Mouse (Mus musculus): Measurements from ENCODE around the gene Zfp526. TPM values are rescaled to one million over a fixed set of nuclear protein-coding genes. Genes with fewer than 3 reads are reported as not detected.
A peak's percentile ranks its signal among the peaks of the same experiment; 100 is the strongest.

Zfp526 gene
- polyA plus RNA-seq, 1 experiment from 2014 or later = 3.5 TPM

DNA sequence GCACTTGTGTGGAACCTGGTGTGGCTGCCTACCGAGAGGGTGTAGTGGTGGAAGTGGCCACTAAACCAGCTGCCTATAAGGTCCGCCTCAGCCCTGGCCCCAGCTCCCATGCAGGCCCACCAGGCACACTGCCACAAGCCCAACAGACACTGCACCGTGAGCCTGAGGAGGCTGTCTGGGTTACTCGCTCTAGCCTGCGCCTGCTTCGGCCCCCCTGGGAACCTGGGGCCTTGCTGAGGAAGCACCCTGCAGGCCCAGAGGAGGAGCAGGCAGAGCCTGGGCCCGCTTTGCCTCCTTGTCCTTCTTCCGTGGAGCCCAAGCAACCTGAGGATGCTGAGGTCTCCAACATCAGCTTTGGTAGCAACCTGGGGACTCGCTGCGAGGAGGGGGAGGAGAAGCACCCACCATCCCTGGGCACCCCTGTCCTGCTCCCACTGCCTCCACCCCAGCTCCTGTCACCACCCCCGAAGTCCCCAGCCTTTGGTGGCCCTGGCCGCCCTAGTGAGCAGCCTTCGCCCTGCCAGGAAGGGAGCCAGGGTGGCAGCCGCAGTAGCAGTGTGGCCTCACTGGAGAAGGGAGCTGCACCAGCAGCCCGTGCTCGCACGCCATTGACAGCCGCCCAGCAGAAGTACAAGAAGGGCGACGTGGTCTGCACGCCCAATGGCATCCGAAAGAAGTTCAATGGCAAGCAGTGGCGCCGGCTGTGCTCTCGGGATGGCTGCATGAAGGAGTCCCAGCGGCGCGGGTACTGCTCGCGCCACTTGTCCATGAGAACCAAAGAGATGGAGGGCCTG is 50.6 kb downstream of the Zfp526 start:
- peak; percentile 51 for DNase-seq (ENCODE audit: low spot score)

DNA sequence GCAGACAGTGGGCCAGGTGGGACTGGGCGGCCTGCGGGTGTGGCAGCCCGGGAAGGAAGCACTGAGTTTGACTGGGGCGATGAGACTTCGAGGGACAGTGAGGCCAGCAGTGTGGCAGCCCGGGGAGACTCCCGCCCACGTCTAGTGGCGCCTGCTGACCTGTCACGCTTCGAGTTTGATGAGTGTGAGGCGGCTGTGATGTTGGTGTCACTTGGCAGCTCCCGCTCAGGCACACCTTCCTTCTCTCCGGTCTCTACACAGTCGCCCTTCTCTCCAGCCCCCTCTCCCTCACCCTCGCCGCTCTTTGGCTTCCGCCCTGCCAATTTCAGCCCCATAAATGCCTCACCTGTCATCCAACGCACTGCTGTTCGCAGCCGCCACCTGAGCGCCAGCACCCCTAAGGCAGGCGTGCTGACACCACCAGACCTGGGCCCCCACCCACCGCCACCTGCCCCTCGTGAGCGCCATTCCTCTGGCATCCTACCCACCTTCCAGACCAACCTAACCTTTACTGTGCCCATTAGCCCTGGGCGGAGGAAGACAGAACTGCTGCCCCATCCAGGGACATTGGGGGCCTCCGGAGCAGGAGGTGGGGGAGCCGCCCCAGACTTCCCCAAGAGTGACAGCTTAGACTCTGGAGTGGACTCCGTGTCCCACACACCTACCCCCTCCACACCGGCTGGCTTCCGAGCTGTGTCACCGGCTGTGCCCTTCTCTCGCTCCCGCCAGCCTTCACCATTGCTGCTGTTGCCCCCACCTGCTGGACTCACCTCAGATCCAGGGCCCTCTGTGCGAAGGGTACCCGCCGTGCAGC is 51.4 kb downstream of the Zfp526 start:
- H3K4me2 ChIP-seq (ENCODE audit: low read depth, low read length, severe bottlenecking) = no peak overlapping the region
- DNase-seq (ENCODE audit: low spot score) (peak; percentile 47), ATAC-seq (replicated peaks; ENCODE audit: low FRiP score) (no peak)
- WGBS = 91% methylated on average over 37 of the region's 38 CpGs
- H3K9ac ChIP-seq (ENCODE audit: low read length) = no peak overlapping the region
- H3K27me3 ChIP-seq (ENCODE audit: control insufficient read depth, insufficient read depth, low read length) = no peaks in the 10 kb centered on the region
- H3K36me3 ChIP-seq (ENCODE audit: control insufficient read depth, insufficient read depth, low read length) = no peaks in the 10 kb centered on the region; the same call in 1 of the 2 replicates
- no peak overlapping the region for H3K4me3 ChIP-seq (ENCODE audit: low read depth, low read length)
- no peaks in the 10 kb centered on the region for H3K9me3 ChIP-seq (ENCODE audit: control insufficient read depth, low read length)
- peaks cover 12% of the 10 kb centered on the region; the same call in 1 of the 2 replicates for H3K4me1 ChIP-seq (replicated peaks; ENCODE audit: control insufficient read depth, insufficient read depth, low read length)
- no peak overlapping the region for H3K27ac ChIP-seq (ENCODE audit: low read depth, low read length)

More for the DNA sequence above, 50.6 kb downstream of the Zfp526 start:
- no peak overlapping the region for H3K4me3 ChIP-seq (ENCODE audit: low read depth, low read length)
- peaks cover 10% of the 10 kb centered on the region; the same call in 1 of the 2 replicates for H3K4me1 ChIP-seq (replicated peaks; ENCODE audit: control insufficient read depth, insufficient read depth, low read length)
- no peaks in the 10 kb centered on the region for H3K27me3 ChIP-seq (ENCODE audit: control insufficient read depth, insufficient read depth, low read length)
- H3K9me3 ChIP-seq (ENCODE audit: control insufficient read depth, low read length) = no peaks in the 10 kb centered on the region
- ATAC-seq (replicated peaks; ENCODE audit: low FRiP score) = no peak
- no peak overlapping the region for H3K27ac ChIP-seq (ENCODE audit: low read depth, low read length)
- no peak overlapping the region for H3K4me2 ChIP-seq (ENCODE audit: low read depth, low read length, severe bottlenecking)
- WGBS = 91% methylated on average over 30 of the region's 30 CpGs
- H3K9ac ChIP-seq (ENCODE audit: low read length) = no peak overlapping the region
- H3K36me3 ChIP-seq (ENCODE audit: control insufficient read depth, insufficient read depth, low read length) = no peaks in the 10 kb centered on the region; the same call in 1 of the 2 replicates

DNA sequence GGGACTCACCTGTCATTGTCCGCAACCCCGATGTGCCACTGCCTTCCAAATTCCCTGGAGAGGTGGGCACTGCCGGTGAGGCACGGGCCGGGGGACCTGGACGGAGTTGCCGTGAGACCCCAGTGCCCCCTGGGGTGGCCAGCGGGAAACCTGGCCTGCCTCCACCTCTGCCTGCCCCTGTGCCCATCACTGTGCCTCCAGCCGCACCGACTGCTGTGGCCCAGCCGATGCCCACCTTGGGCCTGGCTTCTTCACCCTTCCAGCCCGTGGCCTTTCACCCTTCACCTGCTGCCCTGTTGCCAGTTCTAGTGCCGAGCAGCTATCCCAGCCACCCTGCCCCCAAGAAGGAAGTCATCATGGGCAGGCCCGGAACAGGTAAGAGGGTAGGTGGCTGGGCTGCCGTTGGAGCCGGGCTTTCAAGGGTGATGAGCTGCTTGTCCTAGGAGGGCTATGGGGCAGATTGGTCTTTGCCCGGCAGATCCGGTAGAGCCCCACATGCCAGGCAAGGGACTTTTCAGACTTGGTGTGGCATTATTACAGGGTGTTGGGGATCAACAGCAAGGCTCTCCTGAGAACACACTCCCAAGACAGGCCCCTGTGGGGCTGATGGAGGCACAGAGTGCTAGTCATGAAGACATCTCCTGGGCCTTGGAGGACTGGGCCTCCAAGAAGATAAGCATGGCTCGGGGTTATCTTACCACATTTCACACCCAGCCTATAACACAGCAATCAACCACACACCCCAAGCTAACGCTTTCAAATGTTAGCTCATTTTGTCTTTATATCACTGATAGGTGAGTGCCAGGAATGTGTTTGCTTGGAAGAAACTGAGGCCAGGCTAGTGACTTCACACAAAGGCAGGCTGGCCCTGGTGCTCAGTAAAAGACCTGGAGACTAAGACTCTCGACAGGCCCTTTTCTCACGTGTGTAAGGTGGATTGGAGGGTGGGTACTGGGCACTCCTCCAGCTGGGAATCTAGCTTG is 52.3 kb downstream of the Zfp526 start:
- 93% methylated on average over 22 of the region's 22 CpGs for WGBS
- Histone ChIP-seq H3K4me1 (replicated peaks; ENCODE audit: control insufficient read depth, insufficient read depth, low read length) (peaks cover 16% of the 10 kb centered on the region), H3K27me3 (ENCODE audit: control insufficient read depth, insufficient read depth, low read length) (no peaks in the 10 kb centered on the region), H3K4me3 (ENCODE audit: low read depth, low read length) (no peak overlapping the region), H3K4me2 (ENCODE audit: low read depth, low read length, severe bottlenecking) (no peak overlapping the region), H3K9me3 (ENCODE audit: control insufficient read depth, low read length) (no peaks in the 10 kb centered on the region), H3K9ac (ENCODE audit: low read length) (no peak overlapping the region; the same call in 1 of the 2 replicates), H3K27ac (ENCODE audit: low read depth, low read length) (no peak overlapping the region), H3K36me3 (ENCODE audit: control insufficient read depth, insufficient read depth, low read length) (no peaks in the 10 kb centered on the region; the same call in 1 of the 2 replicates)
- no peak for ATAC-seq (replicated peaks; ENCODE audit: low FRiP score)
- DNase-seq (ENCODE audit: low spot score) = peak; percentile 53

DNA sequence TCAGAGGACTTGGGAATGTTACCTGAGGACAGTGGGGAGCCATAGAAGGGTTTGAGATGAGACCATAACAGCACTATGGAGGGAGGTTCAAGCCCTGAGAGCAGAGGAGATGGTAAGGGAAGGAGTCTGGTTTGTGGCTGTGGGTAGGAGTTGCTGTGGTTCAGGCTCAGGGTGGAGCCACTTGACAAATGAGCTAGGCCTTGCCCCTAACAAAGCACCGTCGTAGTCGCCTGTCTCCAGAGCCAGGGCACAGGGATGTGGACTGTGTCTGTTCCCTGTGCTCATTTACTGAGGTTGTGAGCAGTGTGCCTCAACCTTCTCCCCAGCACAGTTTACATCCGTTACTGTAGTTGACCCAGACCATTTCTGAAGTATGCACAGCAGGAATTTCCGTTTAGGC is 53.3 kb downstream of the Zfp526 start:
- H3K9ac ChIP-seq (ENCODE audit: low read length) = no peak overlapping the region; the same call in 1 of the 2 replicates
- ATAC-seq (replicated peaks; ENCODE audit: low FRiP score) = no peak
- no peaks in the 10 kb centered on the region for H3K9me3 ChIP-seq (ENCODE audit: control insufficient read depth, low read length)
- no peak overlapping the region for H3K27ac ChIP-seq (ENCODE audit: low read depth, low read length)
- no peaks in the 10 kb centered on the region; the same call in 1 of the 2 replicates for H3K36me3 ChIP-seq (ENCODE audit: control insufficient read depth, insufficient read depth, low read length)
- H3K4me1 ChIP-seq (replicated peaks; ENCODE audit: control insufficient read depth, insufficient read depth, low read length) = peaks cover 18% of the 10 kb centered on the region
- H3K4me2 ChIP-seq (ENCODE audit: low read depth, low read length, severe bottlenecking) = no peak overlapping the region
- no peaks in the 10 kb centered on the region for H3K27me3 ChIP-seq (ENCODE audit: control insufficient read depth, insufficient read depth, low read length)
- WGBS = 69% methylated on average over 5 of the region's 5 CpGs
- H3K4me3 ChIP-seq (ENCODE audit: low read depth, low read length) = no peak overlapping the region
- peak; percentile 44 for DNase-seq (ENCODE audit: low spot score)

DNA sequence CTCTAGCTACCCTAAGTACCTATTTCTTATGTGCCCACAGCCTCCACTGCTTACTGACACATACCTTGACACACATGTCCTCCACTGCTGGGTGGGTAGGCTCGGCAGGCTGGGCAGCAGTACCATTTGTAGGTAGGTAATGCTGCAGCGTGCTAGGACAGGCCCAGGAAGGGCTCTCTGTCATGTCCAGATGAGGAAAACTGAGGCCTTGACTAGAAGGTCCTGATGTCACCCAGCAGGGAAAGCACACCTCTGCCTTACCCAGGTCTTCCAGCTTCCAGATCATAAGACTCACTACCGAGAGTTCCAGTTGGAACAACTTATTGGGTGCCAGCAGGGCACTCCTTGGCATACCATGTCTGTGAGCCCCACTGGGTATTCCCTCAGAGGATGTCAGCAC is 53.8 kb downstream of the Zfp526 start:
- ATAC-seq (replicated peaks; ENCODE audit: low FRiP score) (no peak), DNase-seq (ENCODE audit: low spot score) (peak; percentile 27)
- no peak overlapping the region for H3K4me2 ChIP-seq (ENCODE audit: low read depth, low read length, severe bottlenecking)
- H3K9me3 ChIP-seq (ENCODE audit: control insufficient read depth, low read length) = no peaks in the 10 kb centered on the region
- peaks cover 18% of the 10 kb centered on the region for H3K4me1 ChIP-seq (replicated peaks; ENCODE audit: control insufficient read depth, insufficient read depth, low read length)
- H3K36me3 ChIP-seq (ENCODE audit: control insufficient read depth, insufficient read depth, low read length) = no peaks in the 10 kb centered on the region; the same call in 1 of the 2 replicates
- no peak overlapping the region for H3K27ac ChIP-seq (ENCODE audit: low read depth, low read length)
- WGBS = 89% methylated on average over 3 of the region's 3 CpGs
- H3K4me3 ChIP-seq (ENCODE audit: low read depth, low read length) = no peak overlapping the region
- H3K9ac ChIP-seq (ENCODE audit: low read length) = peak overlapping the region; percentile 3; the same call in 1 of the 2 replicates
- no peaks in the 10 kb centered on the region for H3K27me3 ChIP-seq (ENCODE audit: control insufficient read depth, insufficient read depth, low read length)

DNA sequence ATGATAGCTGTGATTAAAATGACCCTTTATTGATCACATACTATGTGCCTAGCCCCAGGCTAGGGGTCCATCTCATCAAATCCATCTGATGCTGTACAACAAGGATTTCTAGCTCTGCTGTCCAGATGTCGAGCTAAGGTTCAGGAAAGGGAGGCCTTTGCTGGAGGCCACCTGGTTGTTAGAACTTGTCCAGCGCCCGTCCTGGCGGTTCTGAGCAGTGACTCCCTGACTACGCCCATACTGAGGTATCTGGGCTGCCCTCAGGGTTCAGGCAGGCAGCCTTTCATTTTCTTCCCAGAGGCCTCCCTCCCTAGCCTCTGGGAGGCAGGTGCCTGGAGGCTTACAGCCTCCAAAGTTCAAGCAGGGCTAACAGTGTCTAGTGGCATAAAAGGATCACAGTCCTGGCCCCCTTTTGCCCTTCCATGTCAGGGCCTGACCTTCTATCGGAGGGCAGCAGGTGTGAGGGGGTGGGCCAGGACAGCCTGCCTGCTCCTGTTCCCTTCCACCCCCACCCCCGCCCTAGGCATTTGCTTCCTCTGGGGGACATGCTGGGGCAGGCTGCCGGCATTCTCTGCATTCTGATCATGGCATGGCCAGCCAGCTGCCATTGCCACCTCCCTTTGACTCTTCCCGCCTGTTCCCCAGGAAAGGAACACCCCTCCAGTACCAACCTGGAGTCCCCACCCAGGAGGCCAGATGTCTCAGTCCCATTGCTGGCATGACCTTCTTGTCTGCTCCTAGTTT is 54.5 kb downstream of the Zfp526 start:
- Histone ChIP-seq H3K27ac (ENCODE audit: low read depth, low read length) (no peak overlapping the region), H3K4me1 (replicated peaks; ENCODE audit: control insufficient read depth, insufficient read depth, low read length) (peaks cover 25% of the 10 kb centered on the region)
- DNase-seq (ENCODE audit: low spot score) = peak; percentile 52

More for the DNA sequence above, 54.5 kb downstream of the Zfp526 start:
- Histone ChIP-seq H3K36me3 (ENCODE audit: control insufficient read depth, insufficient read depth, low read length) (no peaks in the 10 kb centered on the region; the same call in 1 of the 2 replicates), H3K4me3 (ENCODE audit: low read depth, low read length) (no peak overlapping the region), H3K4me2 (ENCODE audit: low read depth, low read length, severe bottlenecking) (no peak overlapping the region), H3K9ac (ENCODE audit: low read length) (peak overlapping the region; percentile 16; the same call in 1 of the 2 replicates), H3K27me3 (ENCODE audit: control insufficient read depth, insufficient read depth, low read length) (no peaks in the 10 kb centered on the region), H3K9me3 (ENCODE audit: control insufficient read depth, low read length) (no peaks in the 10 kb centered on the region)
- 65% methylated on average over 9 of the region's 9 CpGs for WGBS
- no peak for ATAC-seq (replicated peaks; ENCODE audit: low FRiP score)

Data from forebrain, embryonic 11.5 days (tissue).